Mouse (Mus musculus): ENCODE measurements at regions not wholly inside any gene's neighbourhood (a gene's known extent, or its start where the extent isn't known, plus 50 kb on each side); places are given as distances from the start of the nearest gene placed in this dataset.

DNA sequence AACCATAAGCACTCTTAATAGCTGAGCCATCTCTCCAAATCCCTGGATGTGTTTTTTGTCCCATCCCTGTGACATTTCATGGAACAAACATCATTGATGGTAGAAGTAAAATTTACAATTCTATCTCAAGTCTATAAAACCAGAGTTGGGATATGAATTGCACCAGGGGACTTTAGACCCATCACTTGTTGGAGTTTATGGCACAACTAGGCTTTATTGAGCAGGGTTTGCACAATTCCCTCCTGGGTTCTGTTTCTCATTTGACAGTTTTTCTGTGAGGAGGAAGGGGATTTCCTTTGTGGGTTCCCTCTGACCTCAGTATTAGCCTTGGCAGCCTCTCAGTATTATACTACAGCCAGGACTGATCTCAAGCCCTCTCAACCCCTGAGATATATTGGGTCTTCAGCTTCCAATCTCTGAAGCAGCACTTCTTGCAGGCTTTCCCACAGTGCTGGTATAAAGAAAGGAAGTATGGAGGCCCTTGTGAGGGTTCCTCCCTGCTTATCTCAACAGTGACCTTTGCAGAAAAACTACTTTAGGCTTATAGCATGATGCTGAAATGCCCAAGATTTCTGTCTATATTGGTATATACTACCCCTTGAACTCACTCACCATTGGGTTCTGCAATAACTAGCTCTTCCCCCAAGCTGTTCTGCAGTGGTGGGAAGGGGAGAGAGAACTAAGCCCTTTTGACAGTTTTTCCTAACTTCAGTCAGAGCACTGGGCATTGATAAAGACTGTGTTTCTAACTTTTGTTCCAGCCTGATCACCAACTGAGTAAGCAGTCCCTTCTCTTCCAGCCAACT, 582.4 kb downstream of the 1190002N15Rik start:
- CTCF ChIA-PET = no interaction called here

DNA sequence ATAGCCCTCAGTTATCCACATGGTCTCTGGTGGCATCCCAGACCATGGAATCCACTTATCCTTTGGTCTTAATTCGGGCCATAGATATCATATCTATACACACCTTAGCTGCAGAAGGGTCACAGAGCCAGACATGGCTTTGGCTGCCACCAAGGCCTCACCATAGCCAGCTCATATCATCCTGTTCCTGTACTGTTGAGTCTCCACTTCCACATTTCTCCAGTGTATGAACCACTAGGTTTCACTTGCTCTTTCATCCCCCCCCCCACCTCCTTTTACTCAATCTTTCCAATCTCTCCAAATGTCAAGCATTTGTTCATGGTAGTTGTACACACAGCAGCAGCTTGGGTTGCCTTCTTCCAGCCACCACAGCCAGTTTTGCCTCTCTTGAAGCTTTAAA, 589.2 kb downstream of the 1190002N15Rik start:
- CTCF ChIA-PET = no interaction called here

DNA sequence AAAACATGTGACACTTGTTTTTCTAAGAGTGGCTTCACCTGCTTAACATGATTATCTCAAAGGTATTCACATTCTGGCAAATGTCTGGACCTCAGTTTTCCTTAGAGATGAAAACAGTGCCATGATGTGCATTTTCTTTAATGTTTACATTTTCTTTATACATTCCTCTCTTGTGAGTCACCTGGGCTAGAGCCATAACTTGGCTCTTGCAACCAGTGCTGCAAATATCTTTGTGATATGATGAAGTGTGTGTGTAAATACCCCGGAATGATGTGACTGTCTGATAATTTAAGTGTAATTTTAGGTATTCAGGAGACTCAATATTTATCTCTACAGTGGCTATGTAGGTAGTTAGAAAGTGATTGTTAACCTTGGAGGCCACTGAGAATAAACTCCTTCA, 590.8 kb downstream of the 1190002N15Rik start:
- CTCF ChIA-PET = no interaction called here

DNA sequence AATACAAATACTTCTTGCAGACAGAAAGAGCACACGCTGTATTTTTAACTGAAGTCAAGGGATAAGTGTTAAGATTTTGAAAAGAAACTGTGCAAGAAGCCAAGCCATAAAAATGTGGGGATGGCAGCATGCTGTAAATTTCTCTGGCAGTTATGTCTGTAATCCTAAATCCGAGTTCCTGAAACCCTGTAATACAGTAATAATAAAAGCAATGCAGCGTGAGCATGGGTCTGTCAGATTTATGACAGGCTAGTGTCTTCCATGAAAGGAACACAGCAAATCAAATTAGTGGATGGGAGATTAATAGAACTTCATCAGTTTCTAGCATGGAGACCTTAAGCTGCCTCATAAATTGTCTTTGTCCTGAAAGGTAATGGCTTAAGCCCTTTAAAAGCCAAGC, 597.7 kb downstream of the 1190002N15Rik start:
- CTCF ChIA-PET = no interaction called here

DNA sequence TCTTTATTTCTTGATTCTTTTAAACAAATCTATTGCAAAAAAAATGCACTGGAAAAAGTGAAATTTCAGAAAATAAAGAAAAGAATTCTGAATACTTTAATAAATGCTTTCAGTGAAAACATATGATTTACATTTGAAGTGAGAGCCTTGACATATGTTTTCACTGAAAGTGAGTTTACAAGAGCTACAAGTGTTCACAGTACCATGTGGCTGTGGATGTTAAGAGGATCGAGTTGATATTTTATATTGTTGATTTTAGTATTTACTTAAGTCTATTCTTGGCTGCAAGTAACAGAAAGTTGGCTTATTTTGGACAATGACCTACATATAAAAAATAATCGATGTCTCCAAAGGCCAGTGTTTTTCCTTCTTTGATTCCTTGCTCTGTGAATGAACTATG, 607.2 kb downstream of the 1190002N15Rik start:
- CTCF ChIA-PET = no interaction called here

DNA sequence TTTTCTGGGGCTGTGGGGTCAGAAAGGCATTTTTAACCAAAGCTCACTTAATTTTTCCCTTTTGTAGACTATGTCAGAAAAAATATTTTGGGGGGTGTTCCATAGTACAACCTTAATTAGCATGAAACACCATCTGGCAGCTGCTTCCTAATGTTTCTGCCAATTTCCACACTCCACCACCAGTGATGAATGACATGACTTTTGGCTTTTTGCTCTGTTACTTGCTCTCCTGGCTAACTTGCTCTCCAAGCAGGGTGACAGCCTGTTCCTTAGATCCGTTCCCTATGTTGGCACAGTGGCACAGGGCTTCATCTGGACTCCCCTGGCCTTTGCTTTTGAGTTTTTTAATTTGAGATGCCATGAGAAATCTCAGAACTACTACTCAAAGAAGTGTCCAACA, 648.6 kb downstream of the 1190002N15Rik start:
- CTCF ChIA-PET = no interaction called here

DNA sequence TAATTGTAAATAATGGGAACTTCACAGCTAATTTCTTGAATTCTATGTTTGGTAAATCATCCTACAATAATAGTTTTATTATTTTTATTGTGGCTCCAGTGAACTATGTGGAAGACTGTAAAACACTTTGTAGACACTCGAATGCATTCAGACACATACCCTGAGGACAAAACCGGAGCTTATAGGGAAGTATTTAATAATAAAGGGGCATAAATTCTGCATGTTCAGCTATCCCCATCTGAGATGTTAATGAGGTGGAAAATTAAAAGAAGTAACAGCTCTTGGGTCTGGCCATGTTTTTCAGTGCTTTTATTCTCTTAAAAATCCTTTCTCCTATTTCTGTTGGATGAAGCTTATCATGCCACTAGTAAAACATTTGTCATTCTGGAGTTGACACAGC, 657.8 kb downstream of the 1190002N15Rik start:
- CTCF ChIA-PET = no interaction called here

DNA sequence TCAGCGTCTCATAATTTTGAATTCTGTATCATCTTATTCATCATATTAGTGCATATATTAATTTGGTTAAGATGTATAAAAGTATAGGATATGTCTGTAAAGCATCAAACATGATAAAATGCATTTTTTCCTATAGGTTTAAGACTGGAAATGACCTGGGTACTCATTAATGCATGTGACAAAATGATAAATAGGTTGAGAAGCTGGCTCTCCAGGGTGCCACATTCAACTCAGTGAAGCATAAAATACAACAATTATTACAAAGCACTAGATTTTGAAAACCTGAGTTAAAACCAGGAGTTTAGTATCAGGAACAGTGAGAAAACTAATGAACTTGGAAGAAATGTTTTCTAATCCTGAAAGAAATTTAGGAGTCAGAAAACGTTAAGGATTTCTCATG, 658.3 kb downstream of the 1190002N15Rik start:
- CTCF ChIA-PET = no interaction called here

DNA sequence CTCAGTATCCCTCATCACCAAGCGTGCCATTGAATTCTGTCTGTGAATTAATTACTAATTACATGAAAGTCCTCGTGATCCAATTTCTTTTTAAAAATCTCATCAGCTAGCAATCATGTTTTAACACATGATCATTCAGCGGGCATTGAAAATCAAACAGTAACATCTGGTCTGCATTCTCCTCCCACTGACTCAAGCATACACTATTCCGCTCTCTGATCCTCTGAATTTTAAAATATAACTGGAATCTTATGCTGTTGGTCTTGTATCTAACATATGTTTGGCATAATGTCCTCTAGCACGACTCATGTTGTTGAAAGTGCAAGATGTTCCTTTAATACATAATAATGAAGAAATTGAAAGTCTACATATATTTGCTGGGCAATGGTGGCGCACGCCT, 667.1 kb downstream of the 1190002N15Rik start:
- CTCF ChIA-PET = no interaction called here

DNA sequence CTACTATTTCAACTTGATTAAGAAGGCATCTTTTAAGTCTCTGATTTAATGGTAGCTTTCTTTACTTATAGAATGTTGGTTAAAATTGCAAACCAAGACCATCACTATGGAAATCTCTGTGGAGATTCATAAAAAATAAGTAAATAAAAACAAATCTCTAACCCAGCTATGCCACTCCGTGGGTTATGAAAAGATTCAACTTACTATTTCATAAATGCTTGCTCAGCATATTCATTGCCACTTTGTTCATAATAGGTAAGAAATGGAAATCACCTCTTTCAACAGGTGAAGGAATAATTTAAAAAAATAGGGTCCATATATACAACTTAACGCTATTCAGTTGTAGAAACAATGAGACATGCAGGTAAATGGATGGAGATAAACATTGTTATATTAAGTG, 679.9 kb downstream of the 1190002N15Rik start:
- CTCF ChIA-PET = no interaction called here

DNA sequence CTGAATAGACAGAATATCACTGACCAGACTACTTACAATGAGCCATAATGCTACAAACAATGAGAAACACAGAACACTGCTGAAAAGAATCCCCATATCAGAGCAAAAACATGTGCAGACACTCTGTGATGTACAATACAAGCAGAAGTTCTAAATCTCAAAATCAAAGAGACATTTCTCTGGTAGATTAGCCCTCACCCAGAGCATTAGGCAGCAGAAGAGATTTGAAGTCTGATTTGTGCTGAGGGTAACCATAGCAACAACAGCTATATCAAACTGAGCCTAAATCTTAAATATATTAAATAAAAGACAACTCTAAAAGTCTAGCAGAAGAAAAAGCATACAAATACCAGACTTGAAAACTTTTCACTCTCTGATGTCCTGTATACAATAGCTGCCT, 691.5 kb downstream of the 1190002N15Rik start:
- CTCF ChIA-PET = no interaction called here

DNA sequence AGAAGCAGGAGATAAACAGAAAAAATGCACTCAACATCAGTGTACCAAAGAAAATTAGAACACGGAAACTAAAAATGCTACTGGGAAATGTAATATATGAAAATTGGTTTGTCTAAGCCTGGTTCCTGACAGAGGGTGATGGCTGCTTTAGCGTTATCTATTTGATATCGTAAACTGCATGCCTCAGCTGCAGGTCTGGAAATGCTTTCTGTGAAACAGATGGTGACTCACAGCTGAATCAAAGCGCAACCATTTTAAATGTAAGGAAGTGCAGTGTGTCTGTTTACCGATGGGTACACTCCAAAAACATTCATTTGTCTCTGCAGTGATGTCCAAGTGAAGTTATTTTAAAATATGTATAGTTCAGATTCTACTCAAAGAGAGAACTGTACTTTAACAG, 694.0 kb downstream of the 1190002N15Rik start:
- CTCF ChIA-PET = no interaction called here

All from spleen, embryonic (tissue).